Mouse (Mus musculus) fat pad, adult 2 months (tissue): ENCODE data around the gene Samd4.

Experiments used
- DNase-seq: peaks from one replicate; pipeline ENCODE4 v3.0.0-alpha.2; 2011; ENCODE audit warnings: low read depth, low spot score; ENCODE audit errors: extremely low read depth

The Samd4 gene

DNA sequence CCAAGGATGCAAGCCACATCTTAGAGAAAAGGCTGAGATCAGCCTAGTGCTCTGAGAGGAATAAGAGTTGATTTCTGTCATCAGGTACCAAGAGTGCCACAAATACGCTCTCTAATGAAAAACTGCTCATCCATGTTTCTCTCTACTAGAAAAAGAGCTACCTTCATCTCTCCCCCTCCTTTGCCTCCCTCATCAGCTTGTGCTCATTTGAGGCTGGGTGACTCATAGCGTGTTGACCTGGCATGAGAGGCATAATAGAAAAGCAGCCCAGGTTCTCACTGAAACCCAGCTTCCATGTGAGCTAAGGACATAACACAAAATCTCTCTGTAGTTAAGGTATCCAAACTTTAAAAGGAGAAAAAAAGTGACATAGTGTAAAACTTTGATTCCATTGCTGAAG, 176.3 kb downstream of the Samd4 start:
- no peak for DNase-seq

DNA sequence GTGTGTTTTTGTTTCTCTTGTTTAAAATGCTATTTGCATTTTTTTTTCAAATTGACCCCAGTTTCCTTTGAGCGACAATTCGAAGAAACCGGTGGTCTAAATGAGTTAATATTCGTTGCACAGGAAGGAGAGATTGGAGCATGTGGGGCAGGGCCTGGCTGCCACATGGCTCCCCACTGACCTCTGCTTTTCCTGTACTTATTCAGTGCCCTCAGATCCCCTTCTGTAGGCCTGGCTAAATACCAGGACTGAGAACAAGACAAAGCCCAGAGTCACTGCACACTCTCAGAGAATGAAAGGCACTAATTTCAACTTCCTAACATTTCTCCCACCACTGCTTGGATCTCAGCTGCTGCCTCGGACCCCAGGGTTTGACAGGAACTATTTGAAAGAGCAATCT, 182.4 kb downstream of the Samd4 start:
- DNase-seq: no peak

DNA sequence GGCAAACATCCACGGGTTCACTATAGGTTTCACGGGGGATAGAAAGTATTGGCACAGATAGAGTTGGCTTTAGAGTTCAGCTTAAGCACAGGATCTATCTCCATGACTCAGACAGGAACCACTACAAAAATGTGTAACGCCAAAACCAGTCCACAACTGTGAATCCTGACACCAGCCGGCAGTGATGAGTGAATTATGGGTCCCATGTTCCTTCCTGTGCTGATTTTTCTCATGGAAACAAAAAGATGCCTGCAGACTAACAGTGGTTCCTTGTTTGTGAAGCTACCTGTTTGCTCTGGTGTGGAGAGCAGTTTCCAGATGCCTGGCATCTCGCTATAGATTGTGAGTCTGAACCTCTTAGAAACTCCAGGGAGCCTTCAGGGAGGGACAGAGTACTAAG, 184.2 kb downstream of the Samd4 start:
- no peak for DNase-seq

DNA sequence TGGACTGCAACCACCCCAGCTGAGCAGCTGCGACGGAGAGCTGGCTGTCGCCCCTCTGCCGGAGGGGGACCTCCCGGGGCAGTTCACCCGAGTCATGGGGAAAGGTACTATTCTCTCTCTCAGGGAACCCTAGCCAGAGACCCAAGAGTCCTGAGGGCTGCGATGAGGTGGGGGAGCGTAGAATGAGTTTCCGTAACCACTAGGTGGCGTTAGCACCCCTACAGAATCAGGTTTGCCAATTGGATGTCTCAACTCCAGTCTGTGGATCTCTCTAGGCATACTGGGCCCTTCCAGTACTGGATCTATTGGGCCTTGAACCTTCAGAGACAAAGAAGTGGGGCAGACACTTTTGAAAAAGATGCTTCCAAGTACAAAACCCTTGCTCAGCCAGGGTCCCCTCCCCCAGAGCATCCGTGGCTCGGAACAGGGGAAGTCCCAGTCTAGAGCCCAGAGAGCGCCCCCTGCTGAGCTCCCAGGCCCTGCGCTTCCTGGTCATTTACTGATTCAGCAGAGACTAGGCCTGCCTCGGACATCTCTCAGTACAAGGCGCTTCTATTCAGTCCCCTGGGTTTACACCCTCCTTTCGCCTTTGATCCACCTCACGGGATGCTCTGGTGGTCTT, 191.5 kb downstream of the Samd4 start:
- DNase-seq: no peak

DNA sequence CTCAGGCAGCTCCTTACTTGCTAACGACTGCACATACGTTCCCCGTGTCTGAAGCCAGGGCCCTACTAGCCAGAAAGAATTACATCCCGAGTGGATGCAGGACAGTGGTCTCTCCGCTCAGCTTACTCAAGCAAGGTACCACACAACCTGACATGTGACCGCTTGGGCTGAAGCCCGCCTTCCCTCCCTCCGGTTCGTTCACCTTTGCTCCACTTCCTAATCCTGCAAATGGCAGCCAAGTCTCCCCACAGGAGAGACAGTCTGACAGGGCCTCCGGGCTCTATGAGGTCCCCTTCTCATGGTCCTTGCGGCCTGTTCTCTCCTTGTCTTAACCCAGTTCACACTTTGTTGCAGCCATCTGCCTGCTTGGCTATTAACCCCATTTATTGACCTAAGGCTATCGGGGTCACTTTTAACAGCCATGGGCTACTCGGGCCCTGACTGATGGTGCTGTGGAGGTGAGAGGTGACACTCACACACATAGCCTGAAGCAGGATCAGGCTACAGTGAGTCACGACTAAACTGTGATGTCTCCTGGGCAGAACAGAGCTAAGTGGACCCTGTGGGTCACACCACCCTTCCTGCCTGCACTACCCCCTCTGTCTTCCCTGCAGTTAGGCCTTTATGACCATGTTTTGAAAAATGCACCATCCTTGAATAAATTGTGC, 192.5 kb downstream of the Samd4 start:
- DNase-seq: no peak

DNA sequence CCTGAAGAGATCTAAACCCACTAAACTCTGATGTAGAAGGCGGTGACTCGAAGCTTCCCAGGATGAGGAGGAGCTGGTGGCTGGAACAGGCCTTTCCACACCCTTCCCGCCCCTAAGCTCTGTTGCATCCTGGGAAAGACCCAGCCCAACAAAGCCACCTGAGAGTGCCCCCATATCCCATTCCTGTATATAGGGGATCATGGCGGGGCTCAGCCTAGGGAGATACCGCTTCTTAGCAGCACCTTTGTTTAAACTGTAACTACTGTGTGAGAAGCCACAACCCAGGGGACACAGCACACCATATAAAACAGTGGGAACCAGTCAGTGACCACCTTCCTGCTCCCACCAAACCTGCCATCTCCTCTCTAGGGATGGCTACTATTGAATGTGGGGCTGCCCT, 193.2 kb downstream of the Samd4 start:
- DNase-seq: no peak

DNA sequence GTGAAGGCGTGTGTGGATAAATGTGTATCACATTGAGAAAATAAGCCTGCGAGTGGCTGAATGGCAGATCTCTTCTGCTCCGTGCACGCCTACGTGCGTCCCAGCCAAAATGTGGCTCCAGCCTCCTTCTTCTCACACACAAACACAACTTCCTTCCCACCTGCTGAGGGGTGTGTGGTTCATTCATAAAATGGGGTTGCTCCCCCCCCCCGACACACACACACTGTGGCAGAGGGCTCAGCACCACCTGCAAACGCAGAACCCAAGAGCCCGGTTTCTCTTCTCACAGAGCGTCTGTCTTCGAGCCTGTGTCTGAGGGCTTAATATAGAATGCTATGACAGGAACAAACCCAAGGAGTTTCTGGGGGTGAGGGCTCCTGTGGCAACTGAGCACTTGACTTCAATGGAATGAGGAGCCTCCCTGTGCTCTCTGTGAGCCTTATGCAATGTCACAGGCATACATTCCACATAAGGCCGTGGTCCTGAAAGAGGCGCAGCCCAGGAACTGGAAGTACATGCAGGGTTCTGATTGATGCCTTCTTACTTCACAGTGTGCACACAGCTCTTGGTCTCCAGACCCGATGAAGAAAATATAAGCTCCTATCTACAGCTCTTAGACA, 194.4 kb downstream of the Samd4 start:
- no peak for DNase-seq

DNA sequence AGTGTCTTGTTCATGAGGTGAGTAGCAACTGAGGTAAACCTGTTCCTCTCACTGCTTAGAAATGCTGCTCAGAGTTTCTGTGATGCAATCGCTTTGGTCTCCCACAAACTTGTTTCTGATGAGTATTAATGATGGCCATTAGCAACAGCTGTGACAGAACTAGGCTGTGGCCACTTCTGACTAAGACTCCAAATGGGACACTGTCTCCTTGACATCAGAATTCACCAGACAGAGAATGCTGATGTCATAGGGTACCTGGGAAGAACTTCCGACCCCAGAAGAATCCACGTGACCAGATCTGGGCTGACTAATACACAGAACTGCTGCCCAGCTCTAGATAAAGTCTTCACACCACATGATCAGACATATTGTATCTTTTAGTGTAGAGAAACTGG, 194.9 kb downstream of the Samd4 start:
- no peak for DNase-seq

DNA sequence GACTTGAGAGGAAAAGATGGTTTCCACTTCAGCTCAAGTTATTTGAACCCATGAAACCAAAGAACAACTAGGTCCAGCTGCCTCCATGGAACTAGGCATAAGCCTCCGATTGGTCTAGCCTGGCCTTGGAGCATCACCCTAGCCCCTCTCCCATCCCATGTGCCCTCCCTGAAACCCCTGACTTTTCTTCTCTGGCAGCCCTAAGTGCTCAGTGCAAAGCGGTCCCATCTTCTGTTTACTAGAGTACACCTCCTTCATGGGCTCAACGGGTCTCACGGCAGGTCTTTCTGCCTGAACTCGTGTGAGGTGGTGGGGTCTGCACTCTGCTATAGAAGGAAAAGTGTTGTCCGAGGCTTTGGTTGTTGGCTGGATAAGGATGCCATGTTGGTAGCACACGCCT, 197.3 kb downstream of the Samd4 start:
- no peak for DNase-seq

DNA sequence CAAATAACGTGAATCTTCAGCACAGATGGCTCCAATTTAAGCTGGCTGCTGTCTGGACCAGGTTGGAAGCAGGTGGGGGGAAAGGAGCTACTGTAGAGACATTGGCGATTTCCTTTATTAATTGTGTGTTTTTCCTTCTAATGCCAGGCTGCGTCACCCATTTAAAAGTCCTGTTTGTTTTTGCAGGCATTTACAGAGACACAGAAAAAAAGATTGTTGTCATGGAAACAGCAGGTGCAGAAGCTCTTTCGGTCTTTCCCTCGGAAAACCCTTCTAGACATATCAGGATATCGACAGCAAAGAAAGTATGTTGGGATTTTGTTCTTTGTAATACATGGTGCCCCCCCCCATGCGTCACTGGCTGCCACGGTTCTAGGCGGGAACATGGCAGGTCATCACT, 200.7 kb downstream of the Samd4 start:
- DNase-seq: no peak

DNA sequence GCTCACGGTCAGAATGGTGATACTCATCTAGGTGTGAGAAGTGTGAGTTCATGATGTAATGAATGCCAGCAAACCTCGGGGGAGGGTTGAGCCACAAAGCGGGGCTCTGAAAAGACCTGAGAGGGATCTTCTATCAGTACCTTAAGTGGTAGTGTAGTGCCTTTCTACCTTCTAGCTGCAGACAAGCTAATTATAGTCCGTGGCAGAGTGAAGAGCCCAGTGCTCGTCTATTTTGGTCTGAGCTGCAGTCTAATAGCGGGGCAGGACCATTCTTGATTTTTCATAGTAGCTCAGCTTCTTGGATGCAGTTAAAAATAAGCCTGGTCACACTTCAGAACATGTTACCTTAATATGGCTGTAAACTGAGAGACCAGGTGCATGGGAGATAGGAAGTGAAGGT, 201.2 kb downstream of the Samd4 start:
- no peak for DNase-seq

DNA sequence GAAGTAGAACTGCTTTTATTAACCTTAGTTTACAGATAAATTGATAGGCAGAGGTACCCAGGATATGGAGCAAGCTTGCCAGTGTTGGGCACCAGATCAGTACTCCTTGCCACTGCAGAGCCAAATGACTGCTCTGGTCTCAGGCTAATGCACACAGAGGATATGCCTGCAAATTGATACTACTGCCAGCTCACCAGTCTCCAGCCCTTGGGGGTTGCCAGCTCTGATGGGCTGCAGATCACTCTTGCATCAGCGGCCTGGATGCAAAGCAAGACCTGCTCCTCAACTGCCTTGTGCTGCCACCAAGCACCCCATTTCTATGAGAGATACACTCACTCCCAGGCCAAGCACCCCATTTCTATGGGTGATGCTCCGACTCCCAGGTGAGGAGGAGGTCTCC, 202.0 kb downstream of the Samd4 start:
- DNase-seq: no peak

DNA sequence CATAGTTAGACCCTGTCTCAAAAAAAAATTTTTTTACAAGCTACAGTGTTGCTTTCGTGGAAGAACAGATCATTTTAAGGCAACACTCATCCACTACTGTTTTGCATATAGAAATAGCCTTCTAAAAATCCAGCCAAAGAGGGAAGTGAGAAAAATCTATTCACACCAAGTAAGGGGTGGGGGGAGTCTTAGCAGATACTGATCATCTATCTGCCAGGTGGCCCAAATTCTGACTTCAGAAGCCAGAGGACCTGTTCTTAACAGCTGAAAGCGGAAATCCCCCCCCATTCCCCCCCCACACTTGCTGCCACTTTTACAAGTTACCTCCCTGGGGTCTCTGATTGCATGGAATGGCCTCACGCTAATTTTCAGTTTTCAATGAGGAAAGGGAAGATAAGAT, 203.5 kb downstream of the Samd4 start:
- no peak for DNase-seq

DNA sequence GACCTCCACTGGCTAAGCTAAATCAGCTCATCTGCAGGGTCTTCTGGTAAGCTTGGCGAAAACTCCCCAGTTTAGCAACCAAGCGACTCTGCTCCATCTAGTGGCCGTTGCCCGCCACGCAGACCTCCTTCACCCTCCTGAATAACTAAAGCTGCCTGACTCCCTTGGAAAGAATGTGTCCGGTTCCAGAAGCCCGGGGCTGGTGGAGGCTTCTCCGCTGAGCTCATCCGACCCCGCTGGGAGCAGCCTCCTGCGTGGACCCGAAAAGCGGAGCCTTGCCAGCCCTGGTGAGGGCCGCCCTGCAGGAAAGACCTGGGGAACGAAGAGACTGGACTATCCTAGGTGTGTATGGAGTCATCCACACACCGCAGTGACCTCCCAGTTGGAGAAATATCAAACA, 204.1 kb downstream of the Samd4 start:
- DNase-seq: no peak

DNA sequence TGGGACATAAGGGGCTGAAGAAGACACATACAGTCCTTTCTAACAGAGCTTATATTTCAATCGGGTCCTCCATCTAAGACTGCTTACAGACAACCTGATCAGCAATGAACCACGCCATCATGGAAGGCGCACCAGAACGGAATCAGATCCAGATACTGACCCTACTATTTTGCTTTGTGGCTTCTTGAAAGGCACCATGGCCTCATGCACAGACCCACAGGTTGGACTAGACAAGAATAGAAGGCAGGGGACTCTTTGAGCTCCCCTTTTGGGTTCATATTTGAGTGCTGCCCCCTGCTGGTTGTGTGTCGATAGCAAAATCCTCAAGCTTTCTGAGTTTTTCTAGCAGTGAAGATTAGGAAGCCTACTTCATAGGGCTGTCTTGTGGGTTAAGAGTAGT, 204.5 kb downstream of the Samd4 start:
- no peak for DNase-seq

DNA sequence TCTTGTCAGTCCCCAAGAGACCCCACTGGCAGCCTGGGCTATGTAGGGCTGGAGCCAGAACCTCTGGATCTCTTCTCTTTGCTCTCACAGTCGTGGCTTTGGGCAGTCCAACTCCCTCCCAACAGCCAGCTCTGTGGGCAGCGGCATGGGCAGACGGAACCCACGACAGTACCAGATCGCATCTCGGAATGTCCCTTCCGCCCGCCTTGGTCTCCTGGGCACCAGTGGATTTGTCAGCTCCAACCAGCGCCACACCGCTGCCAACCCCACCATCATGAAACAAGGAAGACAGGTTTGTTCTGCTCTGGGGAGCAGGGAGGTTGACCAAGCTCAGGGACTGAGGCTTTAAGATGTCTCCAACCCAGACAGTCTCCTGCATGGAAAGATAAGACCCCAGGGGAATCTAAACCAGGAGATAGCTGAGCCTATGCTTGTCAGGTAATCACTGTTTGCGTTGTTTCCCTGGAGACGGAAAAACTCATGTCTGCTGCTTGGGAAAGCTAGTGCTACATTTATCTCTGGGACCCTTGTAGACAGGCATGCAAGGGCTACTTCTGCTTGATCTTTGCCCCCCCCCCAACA, 205.1 kb downstream of the Samd4 start:
- no peak for DNase-seq

DNA sequence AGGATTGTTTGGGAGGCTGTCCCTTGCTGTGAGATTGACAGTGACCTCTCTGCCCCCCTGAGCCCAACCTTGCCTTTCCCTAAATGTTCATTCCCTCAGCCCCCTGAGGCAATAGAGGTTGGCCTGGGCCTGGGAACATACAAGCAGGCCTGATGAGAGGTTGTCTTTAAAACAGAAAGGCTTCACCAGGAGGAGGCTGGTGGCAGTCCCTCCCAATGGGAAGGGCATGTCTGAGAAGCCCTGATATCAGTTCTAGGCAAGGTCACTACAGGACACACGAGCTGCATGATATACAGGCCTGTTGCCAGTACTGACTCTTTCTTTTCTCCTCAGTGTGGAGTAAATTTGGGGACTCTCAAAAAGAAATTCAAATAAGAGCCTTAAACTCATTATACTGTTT, 205.7 kb downstream of the Samd4 start:
- DNase-seq: no peak

DNA sequence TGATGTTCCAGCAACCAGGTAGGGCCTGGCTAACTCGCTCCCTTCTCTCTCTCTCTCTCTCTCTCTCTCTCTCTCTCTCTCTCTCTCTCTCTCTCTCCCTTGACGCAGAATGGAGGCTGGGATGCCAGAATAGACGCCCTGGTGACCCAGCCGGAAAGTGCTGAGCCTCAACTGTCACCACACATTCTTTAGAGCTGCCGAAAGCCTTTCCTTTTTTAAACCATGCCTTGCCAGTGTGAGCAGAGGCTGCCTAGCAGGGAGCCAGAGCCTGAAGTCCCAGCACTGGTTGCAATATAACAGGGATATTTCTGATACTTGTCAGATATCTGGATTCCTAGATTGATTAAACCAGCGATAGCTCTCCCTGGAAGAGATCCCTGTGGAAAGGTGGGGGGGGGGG, 206.5 kb downstream of the Samd4 start:
- DNase-seq: no peak

DNA sequence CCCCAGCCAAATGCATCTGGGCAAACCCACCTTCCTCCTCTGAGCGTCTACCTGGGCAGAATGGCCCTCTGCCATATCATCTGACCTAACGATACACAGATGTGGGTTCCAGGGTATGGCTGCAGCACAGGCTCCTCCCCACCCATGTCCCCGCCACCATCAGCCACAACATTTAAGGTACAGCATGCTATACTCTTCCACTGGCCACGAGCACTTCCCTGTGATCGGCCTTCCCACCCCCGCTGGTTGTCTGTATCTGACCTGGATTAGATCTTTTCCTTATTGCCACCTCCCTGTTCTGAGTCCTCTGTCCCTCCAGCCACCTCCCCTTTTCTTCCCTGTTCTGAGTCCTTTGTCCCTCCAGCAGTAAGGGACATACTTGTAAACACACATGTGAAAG, 209.3 kb downstream of the Samd4 start:
- no peak for DNase-seq

DNA sequence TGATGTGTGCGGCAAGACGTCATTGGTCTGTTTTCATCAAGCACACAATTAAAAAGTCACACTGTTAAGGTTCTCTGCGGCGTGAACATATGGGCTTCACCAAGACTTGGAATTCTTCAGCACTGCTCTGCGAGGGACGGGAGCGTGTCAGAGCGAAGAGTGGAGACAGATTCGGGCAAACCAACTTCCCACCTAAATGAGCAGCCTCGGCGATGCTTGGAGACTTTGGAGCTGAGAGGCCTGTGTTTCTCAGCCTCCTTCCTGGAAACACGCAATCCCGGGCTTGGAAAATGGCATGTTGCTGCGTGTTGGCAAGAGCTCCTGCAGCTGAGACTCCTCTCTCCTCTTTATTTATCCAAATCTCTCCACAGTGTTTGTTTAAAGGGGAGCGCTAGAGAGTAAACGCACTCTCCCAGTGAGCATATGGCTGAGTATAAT, 210.7 kb downstream of the Samd4 start:
- no peak for DNase-seq

DNA sequence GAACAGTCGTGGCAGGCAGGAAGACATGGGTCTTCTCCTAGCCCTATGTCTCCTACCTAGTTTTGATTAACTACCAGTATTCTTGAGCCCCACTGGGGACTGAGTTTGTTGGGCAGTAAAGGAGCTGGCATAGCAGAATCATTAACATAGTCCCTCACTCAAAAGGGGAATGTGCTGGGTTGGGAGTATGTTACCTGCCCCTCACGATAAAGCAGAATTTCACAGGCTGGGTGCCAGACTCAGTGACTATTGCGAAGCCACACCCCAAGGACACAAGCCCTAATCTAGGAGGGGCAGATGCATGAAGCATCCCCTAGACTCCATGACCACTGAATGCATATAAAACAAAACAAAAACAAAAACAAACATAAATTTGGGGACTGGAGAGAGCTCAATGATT, 212.4 kb downstream of the Samd4 start:
- no peak for DNase-seq

DNA sequence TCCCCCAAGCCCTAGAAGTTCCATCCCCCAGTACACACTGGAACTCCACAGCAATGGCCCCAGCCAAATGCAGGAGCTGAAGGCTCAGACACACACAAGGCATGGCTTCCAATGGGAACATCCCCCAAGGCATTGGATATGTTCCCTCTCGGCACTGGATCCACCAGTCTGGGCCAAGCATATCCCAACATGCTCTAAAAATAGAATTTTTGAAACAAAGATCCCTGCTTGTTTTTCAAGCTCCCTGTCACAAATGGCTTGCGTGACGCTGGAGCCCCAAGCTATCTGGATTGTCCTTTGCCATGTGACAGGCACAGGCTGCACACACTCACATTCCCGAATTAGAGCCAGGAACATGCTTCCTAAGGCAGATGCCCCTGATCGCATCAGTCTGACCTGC, 213.7 kb downstream of the Samd4 start:
- DNase-seq: peak; percentile 40
